Mouse (Mus musculus) embryonic facial prominence, embryonic 13.5 days (tissue): ENCODE results near the gene Dnajb5. TPM values are rescaled to one million over a fixed set of nuclear protein-coding genes. Genes with fewer than 3 reads are reported as not detected.

Experiments
- ATAC-seq: fragments of 200-750 bp; cut with Nextera tagmentation; 2 replicates; pipeline ENCODE4 v1.8.0; 2017; ENCODE audit warnings: low read depth; ENCODE audit not compliant: insufficient number of reproducible peaks, insufficient read depth, low FRiP score, low TSS enrichment
- H3K27ac ChIP-seq: fragments of 300-500 bp; sonication (generic); 2 replicates; pipeline ENCODE4 v1.5.1; 2015; ENCODE audit warnings: moderate library complexity, mild to moderate bottlenecking, inconsistent platforms
- H3K27me3 ChIP-seq: fragments of 300-500 bp; sonication (generic); 2 replicates; pipeline ENCODE4 v1.6.1; 2015; ENCODE audit warnings: mild to moderate bottlenecking, inconsistent platforms
- H3K36me3 ChIP-seq: fragments of 300-500 bp; sonication (generic); 2 replicates; pipeline ENCODE4 v1.6.1; 2015; ENCODE audit warnings: mild to moderate bottlenecking, inconsistent platforms
- H3K4me1 ChIP-seq: fragments of 300-500 bp; sonication (generic); 2 replicates; pipeline ENCODE4 v1.6.1; 2015; ENCODE audit warnings: inconsistent platforms
- H3K4me2 ChIP-seq: fragments of 300-500 bp; sonication (generic); 2 replicates; pipeline ENCODE4 v1.6.1; 2015; ENCODE audit warnings: moderate library complexity, mild to moderate bottlenecking, inconsistent platforms
- H3K4me3 ChIP-seq: fragments of 300-500 bp; sonication (generic); 2 replicates; pipeline ENCODE4 v1.5.1; 2015; ENCODE audit warnings: mild to moderate bottlenecking, inconsistent platforms
- H3K9ac ChIP-seq: fragments of 300-500 bp; sonication (generic); 2 replicates; pipeline ENCODE4 v1.6.1; 2015; ENCODE audit warnings: mild to moderate bottlenecking, inconsistent platforms
- H3K9me3 ChIP-seq: fragments of 300-500 bp; sonication (generic); 2 replicates; pipeline ENCODE4 v1.6.1; 2016; ENCODE audit warnings: inconsistent platforms
- WGBS: fragments of 180-500 bp; shearing (Covaris S2); methylation state at CpG from one replicate; pipeline ENCODE4 v1.1.7; 2015; ENCODE audit warnings: mixed read lengths; 5-methylcytosine and 5-hydroxymethylcytosine counted together
- polyA plus RNA-seq: library from polyadenylated mRNA; unstranded; fragments of >200 nt; fragmentation: Nextera tagmentation; extraction: Ambion mirVana; gene quantifications from 2 replicates; pipeline ENCODE4 v1.2.1, GENCODE M21; 2015

The Dnajb5 gene
- 7.2 and 8.0 TPM in 2 replicates for polyA plus RNA-seq

DNA sequence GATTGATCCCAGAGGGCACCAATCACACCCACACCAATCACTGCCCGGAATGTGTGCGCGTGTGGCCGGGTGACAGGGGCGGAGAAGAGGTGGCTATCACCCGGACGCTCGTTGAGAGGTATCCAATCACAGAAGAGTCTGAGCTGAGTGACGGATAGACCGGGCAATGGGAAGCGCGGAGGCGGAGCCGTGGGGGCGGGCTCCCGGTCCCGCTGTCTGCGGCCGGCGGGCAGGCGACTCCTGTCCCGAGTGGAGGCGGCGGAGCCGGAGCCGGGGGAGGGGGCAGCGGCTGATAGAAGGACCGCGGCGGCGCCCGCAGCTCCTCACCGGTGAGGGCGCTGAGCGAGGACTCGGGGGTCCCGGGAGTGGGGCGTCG lies at the start of gene Dnajb5:
Dnajb5 (plus strand) TSS at position 139 of the 376 bp plus-strand sequence.
- Histone ChIP-seq H3K27me3 (peaks cover 15% of the 10 kb centered on the region), H3K36me3 (peaks cover 13% of the 10 kb centered on the region; the same call in 1 of the 2 replicates), H3K27ac (peak within 1 kb of the TSS; percentile 91), H3K4me3 (peak within 1 kb of the TSS; percentile 76), H3K9me3 (no peaks in the 10 kb centered on the region), H3K4me2 (peak within 1 kb of the TSS; percentile 78), H3K4me1 (peaks cover 49% of the 10 kb centered on the region), H3K9ac (peak within 1 kb of the TSS; percentile 88)
- ATAC-seq, result peak; percentile 94
- WGBS, result under 1% methylated on average over 39 of the region's 39 CpGs

GRCm38 (mm10) chr4:42900878-42901277 lies 48.7 kb upstream of the Dnajb5 start:
- Histone ChIP-seq H3K9ac (no peak overlapping the region), H3K4me1 (no peaks in the 10 kb centered on the region), H3K4me2 (no peak overlapping the region), H3K27ac (no peak overlapping the region), H3K9me3 (no peaks in the 10 kb centered on the region), H3K27me3 (no peaks in the 10 kb centered on the region), H3K4me3 (no peak overlapping the region), H3K36me3 (no peaks in the 10 kb centered on the region)
- no peak for ATAC-seq
- 64% methylated on average over 5 of the region's 5 CpGs for WGBS

DNA sequence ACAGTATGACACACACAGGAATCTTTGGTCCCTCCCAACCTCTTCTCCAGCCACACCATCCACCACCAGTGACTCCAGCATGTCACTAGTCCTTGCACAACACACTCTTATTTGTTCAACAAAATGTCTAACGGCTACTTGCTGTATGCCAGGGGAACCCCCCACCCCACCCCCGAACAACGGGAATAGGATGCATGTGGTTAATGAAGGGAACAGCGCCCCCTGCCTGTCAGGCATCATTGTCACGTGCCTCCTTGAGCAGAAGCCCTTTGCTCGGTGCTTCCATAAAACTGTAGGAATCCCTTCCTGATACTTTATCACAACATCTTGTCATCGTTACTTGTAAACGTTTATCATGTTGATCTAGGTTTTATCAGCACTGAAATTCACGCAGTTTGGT lies 47.4 kb upstream of the Dnajb5 start:
- Histone ChIP-seq H3K4me3 (no peak overlapping the region), H3K36me3 (no peaks in the 10 kb centered on the region), H3K27me3 (no peaks in the 10 kb centered on the region), H3K27ac (no peak overlapping the region), H3K9ac (no peak overlapping the region), H3K9me3 (no peaks in the 10 kb centered on the region), H3K4me1 (no peaks in the 10 kb centered on the region), H3K4me2 (no peak overlapping the region)
- ATAC-seq, result no peak
- 62% methylated on average over 9 of the region's 9 CpGs for WGBS

DNA sequence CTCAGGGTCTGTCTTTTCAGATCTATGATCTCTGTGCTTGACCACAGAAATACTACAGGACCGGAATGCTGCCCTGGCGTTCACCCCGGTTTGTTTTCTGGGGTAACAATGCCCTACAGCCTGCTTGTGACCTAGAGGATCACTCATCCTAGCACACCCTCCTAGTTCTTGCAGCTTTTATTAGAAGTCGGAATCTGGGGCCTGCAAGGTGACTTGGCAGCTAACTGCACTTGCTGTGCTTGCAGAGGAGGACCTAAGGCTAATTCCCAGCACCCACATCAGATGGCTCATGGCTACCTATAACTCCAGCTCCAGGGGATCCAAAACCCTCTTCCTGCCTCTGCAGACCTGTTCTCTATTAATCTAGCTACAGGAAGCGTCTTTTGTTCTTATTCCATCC lies 46.9 kb upstream of the Dnajb5 start:
- no peak for ATAC-seq
- no peak overlapping the region for H3K9ac ChIP-seq
- H3K4me2 ChIP-seq, result no peak overlapping the region
- H3K27ac ChIP-seq, result no peak overlapping the region
- H3K36me3 ChIP-seq, result no peaks in the 10 kb centered on the region
- H3K27me3 ChIP-seq, result no peaks in the 10 kb centered on the region
- no peak overlapping the region for H3K4me3 ChIP-seq
- WGBS, result 92% methylated on average over 5 of the region's 5 CpGs
- H3K4me1 ChIP-seq, result no peaks in the 10 kb centered on the region
- no peaks in the 10 kb centered on the region for H3K9me3 ChIP-seq

DNA sequence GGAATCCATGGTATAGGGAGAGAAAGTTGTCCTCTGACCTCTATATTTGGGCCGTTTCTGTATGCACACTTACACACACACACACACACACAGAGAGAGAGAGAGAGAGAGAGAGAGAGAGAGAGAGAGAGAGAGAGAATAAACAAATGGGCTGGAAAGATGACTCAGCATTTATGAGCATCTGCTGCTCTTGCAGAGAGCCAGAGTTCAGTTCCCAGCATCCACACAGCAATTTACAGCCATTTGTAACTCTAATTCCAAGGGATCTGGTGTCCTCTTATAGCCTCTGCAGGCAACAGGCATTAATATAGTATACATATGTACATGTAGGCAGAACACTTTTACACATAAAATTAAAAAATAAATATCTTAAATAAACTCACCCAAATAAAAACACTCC lies 45.7 kb upstream of the Dnajb5 start:
- H3K27ac ChIP-seq, result no peak overlapping the region
- H3K27me3 ChIP-seq, result no peaks in the 10 kb centered on the region
- H3K4me3 ChIP-seq, result no peak overlapping the region
- no peak overlapping the region for H3K4me2 ChIP-seq
- no peaks in the 10 kb centered on the region for H3K4me1 ChIP-seq
- 75% methylated on average over 1 of the region's 1 CpGs for WGBS
- no peak overlapping the region for H3K9ac ChIP-seq
- no peak for ATAC-seq
- H3K9me3 ChIP-seq, result no peaks in the 10 kb centered on the region
- no peaks in the 10 kb centered on the region for H3K36me3 ChIP-seq

DNA sequence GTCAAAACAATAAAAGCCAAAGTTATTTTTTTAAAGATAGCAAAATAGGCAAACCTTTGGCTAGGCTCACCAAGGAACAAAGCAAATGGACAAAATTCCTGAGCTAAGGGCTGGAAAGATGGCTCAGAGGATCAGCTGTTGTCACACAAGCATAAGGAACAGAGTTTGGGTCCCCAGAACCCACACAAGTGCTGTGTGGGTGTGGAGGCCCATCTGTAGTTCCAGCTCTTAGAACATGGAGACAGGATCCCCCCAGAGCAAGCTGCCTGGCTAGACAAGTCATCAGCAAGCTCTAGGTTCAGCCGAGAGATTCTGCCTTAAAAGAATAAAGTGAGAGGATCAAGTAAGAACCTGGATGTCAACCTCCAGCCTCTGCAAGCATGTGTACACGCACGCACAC lies 45.1 kb upstream of the Dnajb5 start:
- no peaks in the 10 kb centered on the region for H3K9me3 ChIP-seq
- no peaks in the 10 kb centered on the region for H3K36me3 ChIP-seq
- no peak overlapping the region for H3K4me2 ChIP-seq
- H3K4me3 ChIP-seq, result no peak overlapping the region
- no peaks in the 10 kb centered on the region for H3K4me1 ChIP-seq
- H3K9ac ChIP-seq, result no peak overlapping the region
- WGBS, result 93% methylated on average over 3 of the region's 3 CpGs
- no peak overlapping the region for H3K27ac ChIP-seq
- no peak for ATAC-seq
- H3K27me3 ChIP-seq, result no peaks in the 10 kb centered on the region

DNA sequence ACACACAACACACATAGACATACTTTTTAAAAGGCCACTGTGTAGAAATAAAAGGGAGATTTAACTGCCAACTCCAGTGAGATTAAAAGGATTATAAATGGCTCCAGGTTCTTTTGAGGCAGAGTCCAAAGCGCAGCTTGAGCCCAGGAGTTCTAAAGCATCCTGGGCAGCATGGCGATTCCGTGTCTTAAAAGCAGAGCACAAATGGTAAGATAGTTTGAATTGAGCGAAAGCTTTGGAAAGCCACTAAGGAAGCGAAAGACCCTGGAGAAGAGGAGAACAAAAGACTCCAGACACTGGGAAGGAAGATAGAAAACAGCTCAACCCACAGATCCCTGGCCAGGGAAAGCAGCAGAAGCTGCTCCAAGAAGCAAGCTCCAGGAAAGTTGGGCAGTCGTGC lies 44.6 kb upstream of the Dnajb5 start:
- H3K9ac ChIP-seq, result no peak overlapping the region
- H3K4me3 ChIP-seq, result no peak overlapping the region
- no peak overlapping the region for H3K27ac ChIP-seq
- no peaks in the 10 kb centered on the region for H3K36me3 ChIP-seq
- no peak overlapping the region for H3K4me2 ChIP-seq
- H3K27me3 ChIP-seq, result no peaks in the 10 kb centered on the region
- no peaks in the 10 kb centered on the region for H3K9me3 ChIP-seq
- no peak for ATAC-seq
- 81% methylated on average over 6 of the region's 6 CpGs for WGBS
- H3K4me1 ChIP-seq, result no peaks in the 10 kb centered on the region

DNA sequence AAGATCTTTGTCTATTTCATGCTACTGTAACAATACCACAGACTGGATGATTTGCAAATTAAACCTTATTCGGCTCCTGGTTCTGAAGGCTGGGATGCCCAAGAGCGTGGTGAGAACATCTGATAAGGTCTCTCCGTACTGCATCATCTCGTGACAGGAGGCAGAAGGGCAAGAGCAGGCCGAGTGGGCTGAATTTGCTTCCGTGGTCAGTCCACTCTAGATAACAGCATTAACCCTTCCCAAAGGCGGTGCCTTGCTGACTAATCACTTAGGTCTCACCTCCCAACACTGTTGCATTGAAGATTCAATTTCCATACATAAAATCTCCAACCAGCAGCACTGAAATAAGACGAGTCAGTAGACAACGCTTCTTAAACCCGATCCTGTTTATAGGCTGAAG lies 36.2 kb upstream of the Dnajb5 start:
- Histone ChIP-seq H3K9ac (no peak overlapping the region), H3K27me3 (peaks cover 60% of the 10 kb centered on the region), H3K4me1 (peaks cover 3% of the 10 kb centered on the region; the same call in 1 of the 2 replicates), H3K4me3 (no peak overlapping the region), H3K36me3 (no peaks in the 10 kb centered on the region), H3K4me2 (no peak overlapping the region), H3K27ac (no peak overlapping the region), H3K9me3 (no peaks in the 10 kb centered on the region)
- no peak for ATAC-seq
- 51% methylated on average over 10 of the region's 10 CpGs for WGBS

- H3K4me2 ChIP-seq, result no peak overlapping the region
- H3K9ac ChIP-seq, result no peak overlapping the region
- no peak overlapping the region for H3K4me3 ChIP-seq
- ATAC-seq, result no peak
- WGBS, result 83% methylated on average over 12 of the region's 12 CpGs
- no peak overlapping the region for H3K27ac ChIP-seq
- peaks cover 71% of the 10 kb centered on the region for H3K27me3 ChIP-seq
- H3K9me3 ChIP-seq, result no peaks in the 10 kb centered on the region
- H3K4me1 ChIP-seq, result peaks cover 3% of the 10 kb centered on the region; the same call in 1 of the 2 replicates
- no peaks in the 10 kb centered on the region for H3K36me3 ChIP-seq
Measured at GRCm38 (mm10) chr4:42915311-42915710, 34.3 kb upstream of the Dnajb5 start.

GRCm38 (mm10) chr4:42915966-42916365 lies 33.6 kb upstream of the Dnajb5 start:
- Histone ChIP-seq H3K27ac (no peak overlapping the region), H3K36me3 (no peaks in the 10 kb centered on the region), H3K4me3 (no peak overlapping the region), H3K4me1 (peaks cover 3% of the 10 kb centered on the region; the same call in 1 of the 2 replicates), H3K9ac (no peak overlapping the region), H3K27me3 (peaks cover 76% of the 10 kb centered on the region), H3K9me3 (no peaks in the 10 kb centered on the region), H3K4me2 (no peak overlapping the region)
- no peak for ATAC-seq
- 70% methylated on average over 1 of the region's 1 CpGs for WGBS

DNA sequence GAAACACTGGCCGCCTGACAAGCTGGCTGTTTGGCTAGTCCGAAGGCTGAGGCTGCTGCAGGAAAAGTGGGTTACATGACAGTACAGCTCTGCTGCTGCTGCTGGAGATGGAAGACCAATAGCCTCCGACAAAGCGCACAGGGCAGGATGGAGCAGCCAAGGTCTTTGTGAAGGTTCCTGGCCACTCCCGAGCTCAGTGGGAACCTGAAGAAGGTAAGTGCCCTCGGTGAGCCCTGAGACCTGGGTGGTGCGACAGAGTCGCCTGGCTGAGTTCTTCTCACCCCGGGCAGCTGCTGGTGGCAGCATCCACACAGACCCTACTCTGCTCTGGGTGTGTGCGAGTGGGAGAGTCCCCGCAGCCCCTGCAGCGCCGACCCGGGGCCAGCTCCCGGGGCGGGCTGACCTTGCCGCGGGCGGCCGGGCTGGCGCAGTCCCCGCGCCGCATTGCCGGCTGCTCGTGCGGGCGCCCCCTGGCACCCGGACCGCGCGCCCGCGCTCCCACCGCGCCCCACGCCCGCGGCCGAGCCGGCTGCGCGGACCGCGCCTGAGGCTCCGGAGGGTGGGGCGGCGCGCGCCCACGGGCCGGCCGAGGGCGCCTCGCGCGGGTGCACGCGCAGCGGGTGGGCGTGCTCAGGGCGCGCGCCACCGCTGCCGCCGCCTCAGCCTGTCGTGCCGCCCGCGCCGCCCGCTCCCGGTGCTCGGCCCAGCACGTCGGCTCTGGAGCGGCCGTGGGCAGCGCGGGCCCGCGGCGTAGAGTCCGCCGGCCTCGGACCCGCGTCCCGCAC lies 32.8 kb upstream of the Dnajb5 start, which contains the start of gene Phf24:
Phf24 (plus strand) TSS at position 44 of the 785 bp plus-strand sequence.
- Histone ChIP-seq H3K36me3 (no peaks in the 10 kb centered on the region), H3K27me3 (peaks cover 75% of the 10 kb centered on the region), H3K4me3 (peak within 1 kb of the TSS; percentile 67), H3K4me2 (peak within 1 kb of the TSS; percentile 87), H3K9ac (peak within 1 kb of the TSS; percentile 80), H3K9me3 (no peaks in the 10 kb centered on the region), H3K27ac (no peak within 1 kb of the TSS), H3K4me1 (peaks cover 3% of the 10 kb centered on the region; the same call in 1 of the 2 replicates)
- under 1% methylated on average over 58 of the region's 90 CpGs for WGBS
- ATAC-seq, result peak; percentile 72

DNA sequence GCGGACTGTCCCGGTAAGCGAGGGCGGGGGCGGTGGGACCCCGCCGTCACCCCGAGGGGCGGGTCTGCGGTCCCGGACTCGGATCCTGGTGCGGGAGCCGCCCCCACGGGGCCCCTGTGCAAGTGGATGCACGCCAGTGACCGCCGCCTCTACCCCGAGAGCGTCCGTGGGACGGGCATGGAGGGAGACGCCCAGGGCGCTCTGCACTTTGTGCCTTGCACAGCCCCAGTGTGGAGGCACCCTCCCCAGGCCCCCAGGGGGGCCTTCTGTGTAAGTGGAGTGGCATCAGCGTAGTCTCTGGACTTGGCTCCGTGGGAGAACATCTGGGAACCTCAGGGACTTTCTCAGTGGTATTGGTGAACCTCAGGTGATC lies 32.2 kb upstream of the Dnajb5 start:
- peak overlapping the region; percentile 67 for H3K4me3 ChIP-seq
- no peak overlapping the region for H3K27ac ChIP-seq
- peaks cover 69% of the 10 kb centered on the region for H3K27me3 ChIP-seq
- H3K9me3 ChIP-seq, result no peaks in the 10 kb centered on the region
- 2% methylated on average over 26 of the region's 26 CpGs for WGBS
- peaks cover 3% of the 10 kb centered on the region; the same call in 1 of the 2 replicates for H3K4me1 ChIP-seq
- H3K36me3 ChIP-seq, result no peaks in the 10 kb centered on the region
- H3K9ac ChIP-seq, result peak overlapping the region; percentile 80
- ATAC-seq, result peak; percentile 58
- H3K4me2 ChIP-seq, result peak overlapping the region; percentile 87
